Comparison of ENCODE assay signal across 8 mouse cellular contexts in the genomic region with DNA sequence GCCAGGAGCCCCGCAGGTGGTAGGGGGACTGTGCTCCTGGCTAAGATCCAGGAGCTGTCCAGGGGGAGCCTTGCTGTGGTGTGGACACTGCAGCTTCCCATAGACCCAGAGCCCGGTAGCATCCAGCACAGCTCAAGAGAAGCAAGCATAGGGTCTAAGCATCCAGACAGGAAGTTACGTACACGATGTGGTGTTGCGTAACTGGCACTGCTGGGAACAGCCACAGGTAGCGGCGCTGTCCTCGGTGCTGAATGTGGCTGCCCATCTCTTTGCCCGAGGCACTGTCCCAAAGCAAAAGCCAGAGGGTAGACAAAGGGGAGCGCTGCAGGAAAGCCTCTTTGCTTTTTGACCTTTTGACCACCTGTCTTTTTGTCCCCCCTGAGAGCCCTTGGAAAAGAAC. TPM values are rescaled to one million over a fixed set of nuclear protein-coding genes. Genes with fewer than 3 reads are reported as not detected.
DNase-seq lines count a peak whose midpoint lies in the region; ATAC-seq and TF ChIP-seq lines count a peak whose summit lies in the region.

No protein-coding gene starts in this region.

- no peaks in the 10 kb centered on the region for H3K79me2 ChIP-seq in heart, adult 2 months (replicated peaks; ENCODE audit: control insufficient read depth, insufficient read depth, low read length)

- WGBS in heart, adult 2 months = 20% methylated on average over 10 of the region's 10 CpGs

- DNase-seq in heart, postnatal 36 days = peak; percentile 19 to 39
- no peak for DNase-seq in heart, adult 2 months
- peak; percentile 31 for DNase-seq in G1E (ENCODE audit: low spot score)
- peak; percentile 43 for DNase-seq in induced T-regulatory cell, adult 2 months (ENCODE audit: low read depth)
- no peak for DNase-seq in right cerebral cortex, postnatal 25 days
- DNase-seq in frontal cortex, postnatal 36 days (ENCODE audit: low spot score in 2 of 2) = no peak
- DNase-seq in gastrocnemius, postnatal 14 days = no peak

- no peak for TF ChIP-seq EP300 in heart, adult 2 months (IDR thresholded peaks at IDR 0.05; ENCODE audit: insufficient read depth, low read depth, low read length)

- no peak for TF ChIP-seq POLR2A in heart, adult 2 months (IDR thresholded peaks at IDR 0.05; ENCODE audit: insufficient read depth, low read depth, low read length)

- H3K36me3 ChIP-seq in heart, adult 2 months (ENCODE audit: control insufficient read depth, insufficient read depth, low read length) = no peaks in the 10 kb centered on the region
- H3K36me3 ChIP-seq in G1E (replicated peaks) = peaks cover 14% of the 10 kb centered on the region

- intact Hi-C loops in heart, postnatal 36 days (cut with DNase I) = no loop called here
- intact Hi-C loops in heart, adult 2 months (cut with DNase I) = no loop called here
- intact Hi-C loops in gastrocnemius, postnatal 14 days (cut with DNase I; ENCODE audit: low total_unique reads) = no loop called here

- H3K9ac ChIP-seq in heart, adult 2 months (ENCODE audit: low read depth, low read length) = no peak overlapping the region

- H3K9me3 ChIP-seq in G1E (replicated peaks) = no peaks in the 10 kb centered on the region

- ATAC-seq in G1E (ENCODE audit: extremely low read depth, insufficient number of reproducible peaks, low FRiP score, poor library complexity, severe bottlenecking) = peak; percentile 8; the same call in 1 of the 2 replicates
- ATAC-seq in megakaryocyte progenitor cell, adult 5-6 weeks (replicated peaks; ENCODE audit: poor library complexity) = peak; percentile 87

- no peaks in the 10 kb centered on the region; the same call in 1 of the 2 replicates for H3K27me3 ChIP-seq in heart, adult 2 months (ENCODE audit: control insufficient read depth, insufficient read depth, low read length)
- peaks cover 12% of the 10 kb centered on the region; the same call in 1 of the 2 replicates for H3K27me3 ChIP-seq in G1E (ENCODE audit: insufficient read depth, low read length)

- no peak overlapping the region for H3K27ac ChIP-seq in heart, adult 2 months

- H3K4me3 ChIP-seq in heart, adult 2 months = no peak overlapping the region
- H3K4me3 ChIP-seq in G1E (ENCODE audit: low read depth, low read length) = no peak overlapping the region

- H3K4me1 ChIP-seq in heart, adult 2 months (ENCODE audit: control insufficient read depth, insufficient read depth, low read length) = no peaks in the 10 kb centered on the region
- H3K4me1 ChIP-seq in G1E (ENCODE audit: insufficient read depth, low read depth, low read length) = peaks cover 16% of the 10 kb centered on the region

- TF ChIP-seq CTCF in heart, adult 2 months (IDR thresholded peaks at IDR 0.05) = no peak
- no peak for TF ChIP-seq CTCF in G1E (IDR thresholded peaks at IDR 0.05; ENCODE audit: low read depth, low read length)

RNA-seq across cellular contexts. Expression of a gene that starts 6.1 kb away (rescaled TPM):
- 1 to 10 TPM in 1 of 2 experiments, under 1 TPM in 1; 0.60 to 1.0 TPM for total RNA-seq in heart, postnatal 36 days (2021)
- total RNA-seq in heart, adult 2 months (2021) = under 1 TPM; 0.39 to 0.50 TPM
- 2.2 and 2.3 TPM in 2 replicates for polyA plus RNA-seq in heart, adult 2 months (2012; rRNA removed)
- total RNA-seq in G1E (2014; fragmentation: Nextera tagmentation) (9.7 and 15.1 TPM in 2 replicates), G1E (2017) (19.8 and 22.4 TPM in 2 replicates)
- polyA plus RNA-seq in G1E (2012) = 6.0 and 6.8 TPM in 2 replicates
- total RNA-seq in megakaryocyte progenitor cell, adult 5-6 weeks (2015) = not detected in 2 replicates
- not detected in 2 replicates for total RNA-seq in megakaryocyte progenitor cell, adult 5-6 weeks (2017)
- total RNA-seq in gastrocnemius, postnatal 14 days (2021) = 10 to 100 TPM; 12.5 to 14.5 TPM

RNA-seq across cellular contexts. Expression of a gene that starts 43.3 kb away (rescaled TPM):
- 1 to 10 TPM; 1.8 to 2.5 TPM for total RNA-seq in heart, postnatal 36 days (2021)
- 1 to 10 TPM; 1.9 to 2.0 TPM for total RNA-seq in heart, adult 2 months (2021)
- 1.7 and 2.0 TPM in 2 replicates for polyA plus RNA-seq in heart, adult 2 months (2012; rRNA removed)
- 14.7 and 16.4 TPM in 2 replicates for total RNA-seq in G1E (2014; fragmentation: Nextera tagmentation)
- 15.0 and 18.0 TPM in 2 replicates for total RNA-seq in G1E (2017)
- 4.2 and 5.9 TPM in 2 replicates for polyA plus RNA-seq in G1E (2012)
- 6.2 and 8.4 TPM in 2 replicates for total RNA-seq in megakaryocyte progenitor cell, adult 5-6 weeks (2015)
- 6.3 and 7.5 TPM in 2 replicates for total RNA-seq in megakaryocyte progenitor cell, adult 5-6 weeks (2017)
- 1 to 10 TPM; 1.5 to 1.8 TPM for total RNA-seq in gastrocnemius, postnatal 14 days (2021)

RNA-seq across cellular contexts. Expression of a gene that starts 51.3 kb away (rescaled TPM):
- total RNA-seq in heart, postnatal 36 days (2021) = 10 to 100 TPM; 28.0 to 28.6 TPM
- total RNA-seq in heart, adult 2 months (2021) = 10 to 100 TPM; 21.8 to 28.3 TPM
- polyA plus RNA-seq in heart, adult 2 months (2012; rRNA removed) = 22.5 and 25.5 TPM in 2 replicates
- total RNA-seq in G1E (2014; fragmentation: Nextera tagmentation) (36.1 and 41.2 TPM in 2 replicates), G1E (2017) (49.0 and 51.8 TPM in 2 replicates)
- polyA plus RNA-seq in G1E (2012) = 6.0 and 8.5 TPM in 2 replicates
- 19.0 and 24.9 TPM in 2 replicates for total RNA-seq in megakaryocyte progenitor cell, adult 5-6 weeks (2015)
- total RNA-seq in megakaryocyte progenitor cell, adult 5-6 weeks (2017) = 26.7 and 29.6 TPM in 2 replicates
- 10 to 100 TPM; 12.0 to 12.9 TPM for total RNA-seq in gastrocnemius, postnatal 14 days (2021)

Comparison
In these comparisons a context has a peak if more than half of its experiments do, and no peak if none do; other contexts are left out.
1. DNase-seq: peak in heart, postnatal 36 days (2 of 2), G1E (single experiment) and induced T-regulatory cell, adult 2 months (single experiment); none in heart, adult 2 months (0 of 2), right cerebral cortex, postnatal 25 days (single experiment), frontal cortex, postnatal 36 days (0 of 2) and gastrocnemius, postnatal 14 days (single experiment).
2. RNA of a gene that starts 6.1 kb away (total RNA-seq): 9.7 to 22.4 TPM in G1E and 12.5 to 14.5 TPM in gastrocnemius, postnatal 14 days; 0.60 to 1.0 TPM in heart, postnatal 36 days, 0.39 to 0.50 TPM in heart, adult 2 months and not detected in megakaryocyte progenitor cell, adult 5-6 weeks; every median in the first group is over 4 times any median in the second.